13 mouse cellular contexts compared by ENCODE assay signal in genomic region chr5:98069191-98069590, GRCm38 (mm10).
"Had no signal": no experiment of that assay in that cellular context is flagged by ENCODE, and none has a peak within 500 bp of the region (broad histone marks: within the 10 kb centered on the region; RNA-seq: fewer than 3 reads in every experiment).

No protein-coding gene starts in this region.

- H3K4me2 ChIP-seq: limb, embryonic 15.5 days; liver, embryonic 12.5 days; lung, embryonic 14.5 days had no signal

- H3K27me3 ChIP-seq: limb, embryonic 15.5 days; liver, embryonic 12.5 days had no signal

- H3K27ac ChIP-seq: limb, embryonic 15.5 days; liver, embryonic 12.5 days; midbrain, embryonic 10.5 days had no signal

- H3K9me3 ChIP-seq: limb, embryonic 15.5 days; liver, embryonic 12.5 days; midbrain, embryonic 10.5 days had no signal

- H3K9ac ChIP-seq: limb, embryonic 15.5 days; liver, embryonic 12.5 days; lung, embryonic 14.5 days had no signal

- ATAC-seq: liver, embryonic 12.5 days had no signal

- H3K36me3 ChIP-seq: limb, embryonic 15.5 days; liver, embryonic 12.5 days; midbrain, embryonic 10.5 days had no signal

- H3K4me3 ChIP-seq: limb, embryonic 15.5 days; liver, embryonic 12.5 days; midbrain, embryonic 10.5 days; myocyte had no signal

- DNase-seq: layer of hippocampus, adult 9-11 months; layer of hippocampus, postnatal 36 days; lung, embryonic 14.5 days; lung, postnatal 10 days; lung, postnatal 4 days; midbrain, embryonic 14.5 days; spleen, adult 18-20 months; thymus, adult 18-20 months; thymus, postnatal 14 days had no signal

- H3K4me1 ChIP-seq: limb, embryonic 15.5 days; liver, embryonic 12.5 days; midbrain, embryonic 10.5 days had no signal
